Mouse (Mus musculus) Patski (cell line): ENCODE results near the gene Ank. TPM values are rescaled to one million over a fixed set of nuclear protein-coding genes. Genes with fewer than 3 reads are reported as not detected.

Experiments used
- ATAC-seq: fragments of 100-300 bp; one replicate; pipeline ENCODE4 v1.8.0; 2021
- CTCF ChIA-PET: fragments of 350-600 bp; sonication (Branson Sonifier 250); formaldehyde crosslinking; loops from one replicate; lab custom pipeline; 2022; ENCODE audit warnings: inconsistent platforms; lab: Charles Lee
- POLR2A ChIA-PET: fragments of 350-600 bp; sonication (Branson Sonifier 250); formaldehyde crosslinking; loops from one replicate; lab custom pipeline; 2022; ENCODE audit warnings: antibody characterized with exemption, inconsistent platforms; lab: Charles Lee
- DNase-seq: peaks from one replicate; pipeline ENCODE4 v3.0.0-alpha.2; 2011; ENCODE audit warnings: low read depth, low spot score
- H3K27me3 ChIP-seq: fragments of 371-371 bp; one replicate; pipeline ENCODE4 v1.5.1; 2021
- CTCF ChIP-seq: fragments of 100-300 bp; IDR thresholded peaks from one replicate; pipeline ENCODE4 v1.5.1; 2021
- in situ Hi-C: fragments of 300-500 bp; cut with MboI; formaldehyde crosslinking; loops from 3 replicates; pipeline ENCODE4 v1.11.1; 2018; ENCODE audit warnings: low pct_unique_long_range_greater_than_20kb, mixed read lengths
- polyA plus RNA-seq: library from polyadenylated mRNA; unstranded; gene quantifications from one replicate; pipeline ENCODE4 v1.2.3, GENCODE M21; 2021

Gene Ank
- polyA plus RNA-seq, 1 experiment from 2014 or later = 85.8 TPM

DNA sequence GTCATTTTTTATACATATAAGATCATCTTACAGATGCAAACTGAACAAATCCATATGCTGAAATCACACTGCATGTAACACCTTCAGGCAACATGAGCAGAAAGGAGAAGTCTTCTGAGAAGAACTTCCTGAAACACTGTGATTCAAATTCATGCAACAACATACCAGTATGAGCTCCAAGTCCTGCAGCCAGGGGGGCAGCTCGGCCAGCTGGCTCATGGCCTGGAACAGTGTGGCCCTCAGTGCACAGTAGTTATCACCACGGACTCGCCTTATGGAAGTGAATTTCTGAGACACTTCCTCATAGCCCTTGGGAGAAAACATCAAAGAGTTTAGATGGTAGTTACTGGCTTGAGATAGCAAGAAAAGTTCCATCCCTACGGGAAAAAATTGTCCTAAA, 149.7 kb downstream of the Ank start:
- in situ Hi-C loops = loop anchor here (5.0 kb wide), 1 partner anchor 299 kb away; no protein-coding TSS in a partner anchor
- TF ChIP-seq CTCF = no peak
- H3K27me3 ChIP-seq = no peaks in the 10 kb centered on the region
- DNase-seq (no peak), ATAC-seq (no peak)
- ChIA-PET CTCF (interaction anchor here (1.2 to 5.2 kb wide), 3 partner anchors 9 to 299 kb away, joined by 3 to 28 read pairs (median 3); no protein-coding TSS in a partner anchor), POLR2A (no interaction called here)

DNA sequence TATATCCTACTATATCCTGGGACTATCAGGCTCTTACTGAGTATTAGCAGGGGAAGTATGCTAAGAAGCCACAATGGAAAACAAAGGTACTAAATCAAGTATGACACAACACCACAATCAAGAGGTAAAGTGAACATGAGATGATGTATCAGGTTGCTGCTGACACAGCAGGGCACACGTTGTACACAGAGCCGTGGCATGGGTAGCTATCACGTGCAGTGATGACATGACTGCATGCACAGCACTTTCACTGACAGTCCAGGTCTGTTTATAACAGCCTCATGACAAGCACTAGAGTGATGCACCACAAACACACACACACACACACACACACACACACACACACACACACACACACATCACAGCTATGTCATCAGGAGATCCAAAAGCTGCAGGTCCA, 150.8 kb downstream of the Ank start:
- no peak for ATAC-seq
- POLR2A ChIA-PET = no interaction called here
- CTCF ChIA-PET = interaction anchor here (1.2 to 5.2 kb wide), 3 partner anchors 8 to 300 kb away, joined by 3 to 28 read pairs (median 3); no protein-coding TSS in a partner anchor
- in situ Hi-C loops = loop anchor here (5.0 kb wide), 1 partner anchor 300 kb away; no protein-coding TSS in a partner anchor
- DNase-seq = no peak
- no peaks in the 10 kb centered on the region for H3K27me3 ChIP-seq
- no peak for TF ChIP-seq CTCF

DNA sequence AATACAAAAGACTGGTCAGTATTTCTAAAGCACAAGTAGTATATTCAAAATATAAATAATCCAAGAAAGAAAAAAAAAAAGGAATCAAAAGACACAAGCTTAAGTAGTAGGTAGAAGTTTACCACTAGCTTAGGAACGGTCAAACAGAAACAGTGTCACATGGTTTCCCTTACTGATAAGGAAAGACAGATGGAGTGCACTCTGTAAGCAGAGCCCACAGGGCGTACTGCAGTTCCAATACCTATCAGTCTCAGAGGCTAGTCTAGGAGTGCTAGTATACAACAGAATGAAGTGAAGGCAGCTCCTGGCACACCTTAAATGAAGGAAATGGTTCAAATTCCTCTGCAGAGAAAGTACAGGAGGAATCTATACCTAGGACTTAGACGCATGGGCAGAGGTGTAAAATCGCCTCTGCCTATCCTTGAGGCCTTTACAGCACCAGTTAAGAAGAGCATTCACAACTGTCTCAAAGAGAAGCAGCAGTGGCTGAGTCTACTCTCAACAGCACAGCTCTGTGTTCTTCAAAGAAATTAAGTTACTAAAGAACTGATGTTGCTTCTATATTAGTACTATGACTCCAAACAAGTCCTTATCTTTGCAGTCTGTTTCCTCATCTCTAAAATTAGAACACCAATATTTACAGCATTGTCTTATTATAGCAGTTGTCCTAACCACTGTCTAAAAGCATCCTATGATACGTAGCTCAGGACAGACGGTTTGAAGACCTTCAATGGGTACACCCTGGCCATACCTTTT, 152.5 kb downstream of the Ank start:
- DNase-seq (no peak), ATAC-seq (no peak)
- CTCF ChIA-PET = interaction anchor here (1.2 kb wide), 1 partner anchor 10 kb away, joined by 5 read pairs; no protein-coding TSS in a partner anchor
- no peak for TF ChIP-seq CTCF
- POLR2A ChIA-PET = no interaction called here
- in situ Hi-C loops = loop anchor here (5.0 kb wide), 1 partner anchor 302 kb away; no protein-coding TSS in a partner anchor
- H3K27me3 ChIP-seq = no peaks in the 10 kb centered on the region

DNA sequence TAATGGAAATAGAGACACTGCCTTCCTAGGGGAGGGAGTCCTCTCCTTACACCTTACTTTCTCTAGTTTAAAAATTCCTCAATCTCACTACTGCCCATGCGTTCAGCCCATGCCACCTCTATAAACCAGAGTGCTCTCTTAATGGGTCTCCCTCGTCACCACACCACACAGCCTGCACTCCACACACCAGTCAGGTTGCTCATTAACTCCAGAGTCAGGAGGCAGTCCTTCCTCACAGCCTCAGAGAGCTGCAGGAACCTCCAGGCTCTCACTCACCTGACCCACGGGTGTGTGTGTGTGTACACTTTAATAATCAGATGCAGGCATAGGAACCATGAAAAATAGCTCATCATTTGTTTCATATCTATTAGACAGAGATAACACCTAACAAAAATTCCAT, 153.2 kb downstream of the Ank start:
- H3K27me3 ChIP-seq = no peaks in the 10 kb centered on the region
- no peak for TF ChIP-seq CTCF
- POLR2A ChIA-PET = no interaction called here
- DNase-seq (no peak), ATAC-seq (no peak)
- in situ Hi-C loops = loop anchor here (5.0 kb wide), 1 partner anchor 302 kb away; no protein-coding TSS in a partner anchor
- CTCF ChIA-PET = interaction anchor here (1.2 kb wide), 1 partner anchor 9 kb away, joined by 5 read pairs; no protein-coding TSS in a partner anchor

DNA sequence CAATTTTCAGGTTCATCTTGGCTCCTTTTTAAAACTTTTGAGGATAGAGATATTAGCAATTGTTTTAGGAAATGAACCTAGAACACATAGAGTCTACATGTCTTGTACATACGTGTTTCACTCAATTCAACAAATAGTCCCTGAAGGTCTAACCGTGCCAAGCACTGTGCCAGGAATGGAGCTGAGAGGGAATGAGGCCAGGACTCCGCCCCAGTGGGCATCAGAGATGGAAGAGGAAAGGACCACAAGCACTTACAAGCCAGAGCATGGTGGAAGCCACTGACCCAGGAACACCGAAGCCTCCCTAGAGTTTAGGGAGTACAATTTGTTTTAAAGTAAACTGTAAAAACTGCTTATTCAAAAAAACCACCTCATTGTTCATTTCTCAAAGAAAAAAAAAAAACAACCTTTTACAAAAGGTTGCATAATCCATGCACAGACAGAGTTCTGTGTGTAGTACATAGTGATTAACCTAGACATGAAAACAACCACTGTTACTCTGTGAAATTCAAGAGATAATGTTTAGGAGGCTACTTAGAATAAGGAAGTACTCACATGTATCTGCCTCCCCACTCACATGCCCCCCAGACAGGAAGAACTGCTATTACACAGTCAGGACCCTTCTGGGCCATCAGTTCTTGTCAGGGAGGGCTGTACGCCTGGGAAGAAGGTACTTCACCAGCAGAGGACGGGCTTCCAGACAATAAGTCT, 154.2 kb downstream of the Ank start:
- no peak for TF ChIP-seq CTCF
- no peak for DNase-seq
- ChIA-PET POLR2A (no interaction called here), CTCF (interaction anchor here (1.3 kb wide), 1 partner anchor 9 kb away, joined by 4 read pairs; no protein-coding TSS in a partner anchor)
- in situ Hi-C loops = no loop called here
- H3K27me3 ChIP-seq = no peaks in the 10 kb centered on the region
- no peak for ATAC-seq

DNA sequence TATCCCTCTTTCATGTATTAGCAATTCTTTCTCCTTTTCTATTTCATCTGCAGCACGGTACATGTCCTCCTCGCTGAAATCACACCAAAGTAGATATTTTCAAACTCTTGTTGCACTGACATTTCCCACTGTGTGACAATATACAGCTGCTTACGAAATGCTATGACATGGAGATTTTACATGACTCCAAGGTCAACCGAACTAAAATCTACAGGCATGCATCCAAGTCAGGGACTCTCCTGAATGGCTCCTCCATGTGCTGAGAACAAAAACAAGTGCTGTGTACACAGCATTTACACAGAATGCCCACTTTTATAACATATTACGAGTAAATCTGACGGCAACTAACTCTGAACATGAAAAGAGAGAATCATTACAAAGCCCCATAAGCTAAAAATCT, 156.8 kb downstream of the Ank start:
- ChIA-PET CTCF (interaction anchor here (5.2 kb wide), 1 partner anchor 8 kb away, joined by 28 read pairs; no protein-coding TSS in a partner anchor), POLR2A (no interaction called here)
- DNase-seq = no peak
- no peaks in the 10 kb centered on the region for H3K27me3 ChIP-seq
- ATAC-seq = no peak
- in situ Hi-C loops = no loop called here
- no peak for TF ChIP-seq CTCF

DNA sequence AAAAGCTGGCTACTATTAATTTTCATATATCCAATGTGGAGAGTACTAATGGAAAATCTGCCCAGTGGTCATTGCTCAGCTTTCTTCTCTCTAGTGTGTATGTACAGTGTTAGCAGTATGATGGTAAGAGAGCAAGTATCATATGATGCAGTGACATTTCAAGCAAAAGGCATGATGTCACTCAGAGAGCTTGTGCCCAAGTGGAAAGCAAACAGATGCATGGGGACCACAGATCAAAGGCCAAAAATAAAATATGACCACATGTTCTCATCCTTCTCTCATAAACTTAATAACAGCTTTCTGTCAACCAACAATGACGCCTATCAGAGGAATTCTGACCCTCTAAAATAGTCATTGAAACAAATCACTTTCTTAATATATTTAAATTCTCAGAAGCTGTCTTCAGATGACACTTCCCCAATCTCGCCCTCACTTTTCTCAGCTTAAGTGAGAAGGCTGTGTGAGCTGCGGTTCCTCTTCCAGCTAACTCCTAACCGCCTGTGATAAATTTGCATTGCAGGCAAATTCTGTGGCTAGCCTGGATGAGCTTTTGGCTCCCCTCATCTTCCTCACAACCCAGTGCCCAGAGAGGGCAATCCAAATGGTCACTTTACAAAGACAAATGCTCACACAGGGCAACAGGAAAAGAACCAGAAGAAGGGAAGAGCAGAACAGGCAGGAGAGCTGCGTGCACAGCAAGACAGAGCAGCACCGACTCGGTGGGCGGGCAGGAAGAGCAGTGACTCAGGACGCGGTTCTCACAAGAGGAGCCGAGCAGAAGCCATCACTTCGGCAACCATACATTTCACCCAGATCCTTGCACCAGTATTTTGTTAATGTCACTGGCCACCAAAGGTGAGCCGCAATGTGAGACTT, 158.8 kb downstream of the Ank start:
- POLR2A ChIA-PET = no interaction called here
- H3K27me3 ChIP-seq = no peaks in the 10 kb centered on the region
- in situ Hi-C loops = loop anchor here (25.0 kb wide), 1 partner anchor 562 kb away; no protein-coding TSS in a partner anchor
- ATAC-seq (no peak), DNase-seq (no peak)
- CTCF ChIA-PET = interaction anchor here (0.9 to 5.2 kb wide), 5 partner anchors 10 to 299 kb away, joined by 3 to 28 read pairs (median 6); no protein-coding TSS in a partner anchor
- TF ChIP-seq CTCF = no peak

DNA sequence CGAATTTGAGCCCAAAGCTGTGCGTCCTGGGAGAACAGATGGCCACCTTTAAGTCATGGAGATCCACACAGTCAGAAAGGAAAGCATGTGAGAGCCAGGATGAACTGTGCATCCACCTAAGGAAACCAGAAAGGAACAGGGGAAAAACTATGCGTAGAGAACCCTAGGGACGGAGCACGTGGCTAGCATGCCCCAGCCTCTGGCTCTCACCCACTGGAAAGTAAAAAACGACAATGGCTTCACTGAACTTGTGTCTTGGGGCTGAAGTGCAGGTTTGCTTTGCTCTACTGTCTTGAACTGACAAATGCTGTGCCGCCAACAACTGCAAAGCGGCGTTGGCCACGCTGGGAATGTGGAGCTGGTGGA, 159.4 kb downstream of the Ank start:
- ATAC-seq (no peak), DNase-seq (no peak)
- no peaks in the 10 kb centered on the region for H3K27me3 ChIP-seq
- CTCF ChIA-PET = interaction anchor here (0.9 to 5.2 kb wide), 4 partner anchors 11 to 168 kb away, joined by 3 to 28 read pairs (median 4); no protein-coding TSS in a partner anchor
- in situ Hi-C loops = loop anchor here (25.0 kb wide), 1 partner anchor 561 kb away; no protein-coding TSS in a partner anchor
- POLR2A ChIA-PET = no interaction called here
- TF ChIP-seq CTCF = no peak

DNA sequence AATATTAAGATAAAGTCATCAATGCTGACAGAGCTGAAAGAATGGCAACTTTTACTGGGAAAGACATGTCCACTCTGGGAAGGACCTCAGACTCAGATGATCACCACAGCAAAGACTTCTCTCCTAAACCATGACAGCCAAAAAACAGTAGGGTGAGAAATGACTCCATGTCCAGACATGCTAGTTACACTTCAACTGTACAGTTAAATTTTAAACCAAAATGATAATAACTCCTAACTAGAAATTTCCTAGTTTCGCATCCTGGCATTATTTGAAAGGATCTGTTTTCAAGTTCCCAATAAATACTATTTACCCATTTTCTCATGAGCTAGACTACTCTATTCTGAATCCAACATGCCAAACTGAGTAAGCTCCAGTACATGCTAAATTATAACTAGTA, 159.8 kb downstream of the Ank start:
- TF ChIP-seq CTCF = no peak
- ChIA-PET POLR2A (no interaction called here), CTCF (interaction anchor here (0.6 to 5.2 kb wide), 3 partner anchors 11 to 127 kb away, joined by 3 to 28 read pairs (median 6); no protein-coding TSS in a partner anchor)
- in situ Hi-C loops = loop anchor here (25.0 kb wide), 1 partner anchor 561 kb away; no protein-coding TSS in a partner anchor
- DNase-seq (no peak), ATAC-seq (no peak)
- H3K27me3 ChIP-seq = no peaks in the 10 kb centered on the region
